ENCODE assay signal across 8 mouse cellular contexts in the genomic region with DNA sequence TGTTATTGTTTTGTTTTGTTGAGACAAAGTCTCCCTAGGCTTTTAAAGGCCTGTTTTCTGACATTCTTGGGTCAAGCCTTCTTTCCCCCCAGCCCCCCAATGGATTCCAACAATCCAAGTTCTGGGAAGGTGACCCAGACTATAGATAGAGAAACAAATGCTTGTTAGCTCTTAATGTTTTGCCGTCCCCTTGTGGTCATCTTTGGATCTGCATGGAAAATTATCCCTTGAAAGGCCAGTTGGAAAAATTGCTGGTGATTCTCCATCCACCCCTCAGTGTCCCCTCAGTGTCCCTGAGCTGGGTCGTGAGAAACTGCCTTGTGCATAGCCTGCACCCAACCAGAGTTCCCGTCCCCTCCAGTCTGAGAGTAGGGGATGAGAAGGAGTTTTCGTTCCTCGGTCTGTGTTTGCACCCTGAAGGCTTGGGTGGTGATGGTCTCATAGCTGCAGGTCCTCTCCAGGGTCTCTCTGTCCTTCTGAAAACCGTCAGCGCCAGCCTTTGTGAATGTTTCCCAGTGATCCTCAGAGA. TPM values are rescaled to one million over a fixed set of nuclear protein-coding genes. Genes with fewer than 3 reads are reported as not detected.
DNase-seq lines count a peak whose midpoint lies in the region; ATAC-seq and TF ChIP-seq lines count a peak whose summit lies in the region.
"Had no signal": no experiment of that assay in that cellular context is flagged by ENCODE, and none has a peak within 500 bp of the region (broad histone marks: within the 10 kb centered on the region; RNA-seq: fewer than 3 reads in every experiment).

No protein-coding gene starts in this region.

- no peak overlapping the region for H3K9ac ChIP-seq in hindbrain, embryonic 11.5 days (ENCODE audit: low read depth, low read length)
- no peak overlapping the region for H3K9ac ChIP-seq in hindbrain, embryonic 13.5 days
- no peak overlapping the region for H3K9ac ChIP-seq in intestine, embryonic 16.5 days (ENCODE audit: low read depth, low read length)
- H3K9ac ChIP-seq: embryonic facial prominence, embryonic 12.5 days had no signal

- TF ChIP-seq CTCF in lung, adult 2 months (IDR thresholded peaks at IDR 0.05; ENCODE audit: insufficient read depth, low read length): peak; percentile 39; the same call in 1 of the 2 replicates

- peak; percentile 77 for DNase-seq in hindbrain, embryonic 11.5 days (ENCODE audit: low spot score)
- DNase-seq in A20 (ENCODE audit: low read depth, low spot score): peak; percentile 19
- DNase-seq in Muller cell, postnatal 12 days (ENCODE audit: inconsistent ontology term): peak; percentile 31
- DNase-seq in embryo, embryonic 9.5 days (ENCODE audit: extremely low spot score): peak; percentile 36
- peak; percentile 41 for DNase-seq in lung, adult 2 months

- H3K9me3 ChIP-seq in hindbrain, embryonic 11.5 days (ENCODE audit: control insufficient read depth, low read length): peaks cover 2% of the 10 kb centered on the region; the same call in 1 of the 2 replicates
- no peaks in the 10 kb centered on the region for H3K9me3 ChIP-seq in hindbrain, embryonic 13.5 days
- H3K9me3 ChIP-seq in intestine, embryonic 16.5 days (ENCODE audit: control insufficient read depth, low read length): peaks cover 3% of the 10 kb centered on the region; the same call in 1 of the 2 replicates
- H3K9me3 ChIP-seq: embryonic facial prominence, embryonic 12.5 days had no signal

- ATAC-seq in hindbrain, embryonic 11.5 days (ENCODE audit: low FRiP score): no peak
- no peak for ATAC-seq in hindbrain, embryonic 13.5 days (ENCODE audit: low FRiP score)
- no peak for ATAC-seq in intestine, embryonic 16.5 days

- H3K4me3 ChIP-seq in hindbrain, embryonic 11.5 days (ENCODE audit: low read depth, low read length): no peak overlapping the region
- H3K4me3 ChIP-seq in hindbrain, embryonic 13.5 days: no peak overlapping the region
- H3K4me3 ChIP-seq in lung, adult 2 months (replicated peaks; ENCODE audit: extremely low read depth, low read depth, low read length): no peak overlapping the region
- no peak overlapping the region for H3K4me3 ChIP-seq in intestine, embryonic 16.5 days (ENCODE audit: low read length)
- H3K4me3 ChIP-seq: embryonic facial prominence, embryonic 12.5 days had no signal

- H3K27ac ChIP-seq in hindbrain, embryonic 11.5 days (ENCODE audit: low read depth, low read length): no peak overlapping the region
- H3K27ac ChIP-seq in hindbrain, embryonic 13.5 days: no peak overlapping the region
- no peak overlapping the region for H3K27ac ChIP-seq in intestine, embryonic 16.5 days (ENCODE audit: low read length)
- H3K27ac ChIP-seq: embryonic facial prominence, embryonic 12.5 days had no signal

- WGBS in hindbrain, embryonic 11.5 days: 53% methylated on average over 7 of the region's 7 CpGs
- WGBS in hindbrain, embryonic 13.5 days: 52% methylated on average over 7 of the region's 7 CpGs
- WGBS in lung, adult 2 months: 47% methylated on average over 7 of the region's 7 CpGs
- 48% methylated on average over 7 of the region's 7 CpGs for WGBS in intestine, embryonic 16.5 days

- no peaks in the 10 kb centered on the region for H3K4me1 ChIP-seq in hindbrain, embryonic 11.5 days (replicated peaks; ENCODE audit: control insufficient read depth, insufficient read depth, low read length)
- H3K4me1 ChIP-seq in hindbrain, embryonic 13.5 days (replicated peaks): peaks cover 12% of the 10 kb centered on the region
- peaks cover 4% of the 10 kb centered on the region for H3K4me1 ChIP-seq in lung, adult 2 months (ENCODE audit: control insufficient read depth, insufficient read depth, low read length)
- H3K4me1 ChIP-seq in intestine, embryonic 16.5 days (ENCODE audit: control insufficient read depth, insufficient read depth, low read length): peaks cover 10% of the 10 kb centered on the region; the same call in 1 of the 2 replicates

- no peak for TF ChIP-seq POLR2A in lung, adult 2 months (IDR thresholded peaks at IDR 0.05; ENCODE audit: borderline replicate concordance, extremely low read depth, low read depth, low read length)

- H3K4me2 ChIP-seq in hindbrain, embryonic 11.5 days (replicated peaks; ENCODE audit: low read depth, low read length): no peak overlapping the region
- H3K4me2 ChIP-seq in hindbrain, embryonic 13.5 days: no peak overlapping the region
- no peak overlapping the region for H3K4me2 ChIP-seq in intestine, embryonic 16.5 days (ENCODE audit: low read depth, low read length)
- H3K4me2 ChIP-seq: embryonic facial prominence, embryonic 12.5 days had no signal

- H3K27me3 ChIP-seq in hindbrain, embryonic 11.5 days (ENCODE audit: control insufficient read depth, insufficient read depth, low read length): no peaks in the 10 kb centered on the region; the same call in 1 of the 2 replicates
- H3K27me3 ChIP-seq in hindbrain, embryonic 13.5 days: peaks cover 23% of the 10 kb centered on the region
- H3K27me3 ChIP-seq in intestine, embryonic 16.5 days (replicated peaks; ENCODE audit: control insufficient read depth, insufficient read depth, low read length): peaks cover 3% of the 10 kb centered on the region; the same call in 1 of the 2 replicates

- H3K36me3 ChIP-seq in hindbrain, embryonic 11.5 days (ENCODE audit: control insufficient read depth, insufficient read depth, low read length): no peaks in the 10 kb centered on the region
- H3K36me3 ChIP-seq in hindbrain, embryonic 13.5 days: peaks cover 27% of the 10 kb centered on the region
- peaks cover under 1% of the 10 kb centered on the region; the same call in 1 of the 2 replicates for H3K36me3 ChIP-seq in intestine, embryonic 16.5 days (ENCODE audit: control insufficient read depth, insufficient read depth, low read length)

RNA-seq across cellular contexts. Expression of a gene that starts 3.3 kb away (rescaled TPM):
- polyA plus RNA-seq in hindbrain, embryonic 11.5 days (2014; fragmentation: Nextera tagmentation; extraction: Ambion mirVana): 1.6 and 2.6 TPM in 2 replicates
- polyA plus RNA-seq in hindbrain, embryonic 13.5 days (2015; fragmentation: Nextera tagmentation; extraction: Ambion mirVana): 1.8 and 2.3 TPM in 2 replicates
- polyA plus RNA-seq in lung, adult 2 months (2012; rRNA removed): 21.6 and 29.5 TPM in 2 replicates
- polyA plus RNA-seq in intestine, embryonic 16.5 days (2015; fragmentation: Nextera tagmentation; extraction: Ambion mirVana): 1.6 and 2.1 TPM in 2 replicates

RNA-seq across cellular contexts. Expression of a gene that starts 19.1 kb away (rescaled TPM):
- 42.2 and 42.4 TPM in 2 replicates for polyA plus RNA-seq in hindbrain, embryonic 11.5 days (2014; fragmentation: Nextera tagmentation; extraction: Ambion mirVana)
- polyA plus RNA-seq in hindbrain, embryonic 13.5 days (2015; fragmentation: Nextera tagmentation; extraction: Ambion mirVana): 36.9 and 37.1 TPM in 2 replicates
- polyA plus RNA-seq in lung, adult 2 months (2012; rRNA removed): 24.6 and 27.6 TPM in 2 replicates
- polyA plus RNA-seq in intestine, embryonic 16.5 days (2015; fragmentation: Nextera tagmentation; extraction: Ambion mirVana): 40.6 and 40.9 TPM in 2 replicates

RNA-seq across cellular contexts. Expression of a gene that starts 32.8 kb away (rescaled TPM):
- 1.4 and 2.0 TPM in 2 replicates for polyA plus RNA-seq in hindbrain, embryonic 11.5 days (2014; fragmentation: Nextera tagmentation; extraction: Ambion mirVana)
- 6.6 and 8.2 TPM in 2 replicates for polyA plus RNA-seq in hindbrain, embryonic 13.5 days (2015; fragmentation: Nextera tagmentation; extraction: Ambion mirVana)
- 73.7 and 81.5 TPM in 2 replicates for polyA plus RNA-seq in lung, adult 2 months (2012; rRNA removed)
- 7.1 and 8.4 TPM in 2 replicates for polyA plus RNA-seq in intestine, embryonic 16.5 days (2015; fragmentation: Nextera tagmentation; extraction: Ambion mirVana)

RNA-seq across cellular contexts. Expression of a gene that starts 43.1 kb away (rescaled TPM):
- polyA plus RNA-seq in hindbrain, embryonic 11.5 days (2014; fragmentation: Nextera tagmentation; extraction: Ambion mirVana): 0.89 and 1.7 TPM in 2 replicates
- 1.6 and 2.3 TPM in 2 replicates for polyA plus RNA-seq in hindbrain, embryonic 13.5 days (2015; fragmentation: Nextera tagmentation; extraction: Ambion mirVana)
- polyA plus RNA-seq in lung, adult 2 months (2012; rRNA removed): 0.19 and 0.24 TPM in 2 replicates
- polyA plus RNA-seq in intestine, embryonic 16.5 days (2015; fragmentation: Nextera tagmentation; extraction: Ambion mirVana): 3.1 and 3.6 TPM in 2 replicates

RNA-seq across cellular contexts. Expression of a gene that starts 59.5 kb away (rescaled TPM):
- 143 and 149 TPM in 2 replicates for polyA plus RNA-seq in hindbrain, embryonic 11.5 days (2014; fragmentation: Nextera tagmentation; extraction: Ambion mirVana)
- polyA plus RNA-seq in hindbrain, embryonic 13.5 days (2015; fragmentation: Nextera tagmentation; extraction: Ambion mirVana): 123 and 128 TPM in 2 replicates
- 16.2 and 20.1 TPM in 2 replicates for polyA plus RNA-seq in lung, adult 2 months (2012; rRNA removed)
- 119 and 132 TPM in 2 replicates for polyA plus RNA-seq in intestine, embryonic 16.5 days (2015; fragmentation: Nextera tagmentation; extraction: Ambion mirVana)

Comparison
In these comparisons a context has a peak if more than half of its experiments do, and no peak if none do; other contexts are left out.
1. DNase-seq: peak in every context shown above with its lines; median percentile 77 in hindbrain, embryonic 11.5 days; 41 in lung, adult 2 months; 36 in embryo, embryonic 9.5 days; 31 in Muller cell, postnatal 12 days; 19 in A20.